Mouse (Mus musculus) embryonic fibroblast, embryonic 13.5 days (primary cell): ENCODE results near the gene Klf4.

Source experiments
- CTCF ChIP-seq: IDR thresholded peaks from 2 replicates; pipeline ENCODE4 v1.5.1; 2011; ENCODE audit warnings: mild to moderate bottlenecking, control low read depth, low read length, moderate library complexity, borderline replicate concordance; ENCODE audit not compliant: insufficient read depth
- POLR2A ChIP-seq: IDR thresholded peaks from 2 replicates; pipeline ENCODE4 v1.6.1; 2011; ENCODE audit warnings: low read depth, mild to moderate bottlenecking, control low read depth, low read length, moderate library complexity

DNA sequence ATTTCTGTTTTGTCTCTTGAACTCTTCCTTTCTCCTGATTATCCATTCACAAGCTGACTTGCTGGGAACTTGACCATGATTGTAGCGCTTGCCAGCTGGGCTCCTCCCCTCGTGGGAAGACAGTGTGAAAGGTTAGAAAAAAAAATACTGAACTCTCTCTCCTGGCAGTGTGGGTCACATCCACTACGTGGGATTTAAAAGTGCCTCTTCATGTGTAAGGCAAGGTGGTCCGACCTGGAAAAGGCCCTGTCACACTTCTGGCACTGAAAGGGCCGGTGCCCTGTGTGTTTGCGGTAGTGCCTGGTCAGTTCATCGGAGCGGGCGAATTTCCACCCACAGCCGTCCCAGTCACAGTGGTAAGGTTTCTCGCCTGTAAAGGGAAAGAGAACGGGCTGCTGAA, 4.3 kb downstream of the Klf4 start:
- TF ChIP-seq CTCF (no peak), POLR2A (no peak)
